Mouse (Mus musculus) brain, embryonic 14.5 days (tissue): ENCODE data around the gene Pik3ca.

Experiments
- CTCF ChIP-seq: fragments of 200-500 bp; IDR thresholded peaks from 2 replicates; pipeline ENCODE4 v1.5.1; 2012; ENCODE audit warnings: inconsistent platforms, mild to moderate bottlenecking, moderate library complexity, borderline replicate concordance; ENCODE audit not compliant: insufficient read depth, insufficient read length; ENCODE audit errors: extremely low read depth
- POLR2A ChIP-seq: fragments of 200-500 bp; IDR thresholded peaks from 2 replicates; pipeline ENCODE4 v1.6.1; 2012; ENCODE audit warnings: mild to moderate bottlenecking, inconsistent platforms, borderline replicate concordance; ENCODE audit not compliant: poor library complexity, insufficient read depth, insufficient read length, severe bottlenecking; ENCODE audit errors: extremely low read depth

GRCm38 (mm10) chr3:32490928-32491315 lies 93.5 kb downstream of the Pik3ca start:
- TF ChIP-seq CTCF (no peak), POLR2A (no peak)
